Mouse (Mus musculus): ENCODE data around the gene Rapgef3.

- TF ChIP-seq POLR2A (IDR thresholded peaks at IDR 0.05; ENCODE audit: insufficient read depth, low read length) (no peak), CTCF (IDR thresholded peaks at IDR 0.05; ENCODE audit: low read depth, low read length) (peak; percentile 93), EP300 (IDR thresholded peaks at IDR 0.05; ENCODE audit: insufficient read depth, low read depth, low read length) (no peak)
Observed at GRCm38 (mm10) chr15:97789761-97790505, 22.2 kb upstream of the Rapgef3 start.
